In the genomic region with DNA sequence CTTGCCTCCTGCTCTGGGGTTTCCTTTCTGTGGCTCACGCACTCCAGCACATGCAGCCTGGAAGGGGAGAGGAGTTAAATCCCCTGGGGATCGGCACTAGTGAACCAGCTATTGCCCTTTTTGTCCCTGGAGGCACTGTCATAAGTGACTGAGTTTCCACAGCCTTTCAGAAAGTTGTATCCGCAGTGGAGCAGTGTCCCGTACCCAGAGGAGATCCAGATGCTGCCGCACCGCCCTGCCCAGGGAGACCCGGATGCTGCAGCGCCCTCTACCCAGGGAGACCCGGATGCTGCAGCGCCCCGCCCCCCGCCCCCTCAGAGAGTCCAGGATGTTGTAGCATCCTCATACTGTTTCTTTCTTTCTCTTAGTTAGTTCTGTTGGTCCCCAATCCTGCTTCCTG, we compare ENCODE assay signal across 8 mouse cellular contexts. TPM values are rescaled to one million over a fixed set of nuclear protein-coding genes. Genes with fewer than 3 reads are reported as not detected.
A peak's percentile ranks its signal among the peaks of the same experiment; 100 is the strongest.
DNase-seq lines count a peak whose midpoint lies in the region; ATAC-seq lines count a peak whose summit lies in the region.

No protein-coding gene starts in this region.

- WGBS in embryonic facial prominence, embryonic 10.5 days, result 17% methylated on average over 12 of the region's 12 CpGs
- WGBS in hindbrain, embryonic 11.5 days, result 31% methylated on average over 12 of the region's 12 CpGs
- 28% methylated on average over 12 of the region's 12 CpGs for WGBS in midbrain, embryonic 10.5 days

- H3K4me3 ChIP-seq in embryonic facial prominence, embryonic 10.5 days, result peak overlapping the region; percentile 47
- H3K4me3 ChIP-seq in hindbrain, embryonic 11.5 days (ENCODE audit: low read depth, low read length), result no peak overlapping the region
- peak overlapping the region; percentile 40 for H3K4me3 ChIP-seq in midbrain, embryonic 10.5 days

- no peak; the same call in 1 of the 2 replicates for ATAC-seq in hindbrain, embryonic 11.5 days (ENCODE audit: low FRiP score)
- no peak for ATAC-seq in erythroid progenitor cell, adult 5-6 weeks (replicated peaks; ENCODE audit: low FRiP score, poor library complexity, severe bottlenecking)

- H3K9me3 ChIP-seq in embryonic facial prominence, embryonic 10.5 days, result no peaks in the 10 kb centered on the region
- no peaks in the 10 kb centered on the region for H3K9me3 ChIP-seq in hindbrain, embryonic 11.5 days (ENCODE audit: control insufficient read depth, low read length)
- no peaks in the 10 kb centered on the region for H3K9me3 ChIP-seq in midbrain, embryonic 10.5 days (replicated peaks)

- DNase-seq in ES-CJ7 (ENCODE audit: low read depth, low spot score), result peak; percentile 41
- peak; percentile 75 for DNase-seq in embryonic facial prominence, embryonic 10.5 days (ENCODE audit: low spot score)
- DNase-seq in hindbrain, embryonic 11.5 days (ENCODE audit: low spot score), result peak; percentile 49
- peak; percentile 61 for DNase-seq in midbrain, embryonic 10.5 days (ENCODE audit: low spot score)
- DNase-seq in thymus, postnatal 0 days (ENCODE audit: low spot score), result no peak
- no peak for DNase-seq in gastrocnemius, postnatal 36 days
- DNase-seq in spleen, postnatal 36 days (ENCODE audit: low spot score in 2 of 2), result no peak

- peak overlapping the region; percentile 51; the same call in 1 of the 2 replicates for H3K27ac ChIP-seq in embryonic facial prominence, embryonic 10.5 days (replicated peaks)
- H3K27ac ChIP-seq in hindbrain, embryonic 11.5 days (ENCODE audit: low read depth, low read length), result no peak overlapping the region
- H3K27ac ChIP-seq in midbrain, embryonic 10.5 days (replicated peaks), result peak overlapping the region; percentile 61

- peak overlapping the region; percentile 14; the same call in 1 of the 2 replicates for H3K4me2 ChIP-seq in hindbrain, embryonic 11.5 days (replicated peaks; ENCODE audit: low read depth, low read length)

- H3K36me3 ChIP-seq in embryonic facial prominence, embryonic 10.5 days (replicated peaks), result no peaks in the 10 kb centered on the region
- H3K36me3 ChIP-seq in hindbrain, embryonic 11.5 days (ENCODE audit: control insufficient read depth, insufficient read depth, low read length), result no peaks in the 10 kb centered on the region
- H3K36me3 ChIP-seq in midbrain, embryonic 10.5 days, result no peaks in the 10 kb centered on the region

- intact Hi-C loops in gastrocnemius, postnatal 36 days (cut with DNase I), result no loop called here

- H3K9ac ChIP-seq in hindbrain, embryonic 11.5 days (ENCODE audit: low read depth, low read length), result no peak overlapping the region

- no peaks in the 10 kb centered on the region for H3K27me3 ChIP-seq in embryonic facial prominence, embryonic 10.5 days (replicated peaks; ENCODE audit: low read depth, poor library complexity, severe bottlenecking)
- no peaks in the 10 kb centered on the region for H3K27me3 ChIP-seq in hindbrain, embryonic 11.5 days (ENCODE audit: control insufficient read depth, insufficient read depth, low read length)
- H3K27me3 ChIP-seq in midbrain, embryonic 10.5 days (ENCODE audit: low read depth, poor library complexity, severe bottlenecking), result no peaks in the 10 kb centered on the region

- H3K4me1 ChIP-seq in embryonic facial prominence, embryonic 10.5 days, result peaks cover 7% of the 10 kb centered on the region; the same call in 1 of the 2 replicates
- no peaks in the 10 kb centered on the region for H3K4me1 ChIP-seq in hindbrain, embryonic 11.5 days (replicated peaks; ENCODE audit: control insufficient read depth, insufficient read depth, low read length)
- H3K4me1 ChIP-seq in midbrain, embryonic 10.5 days, result peaks cover 6% of the 10 kb centered on the region

RNA-seq across cellular contexts. Expression of gene Susd1, which starts 56.3 kb away (rescaled TPM):
- 1.6 and 2.2 TPM in 2 replicates for polyA plus RNA-seq in embryonic facial prominence, embryonic 10.5 days (2016; fragmentation: Nextera tagmentation; extraction: Ambion mirVana)
- polyA plus RNA-seq in hindbrain, embryonic 11.5 days (2014; fragmentation: Nextera tagmentation; extraction: Ambion mirVana), result 0.94 and 1.5 TPM in 2 replicates
- 1.5 and 1.8 TPM in 2 replicates for polyA plus RNA-seq in midbrain, embryonic 10.5 days (2016; fragmentation: Nextera tagmentation; extraction: Ambion mirVana)
- polyA plus RNA-seq in thymus, postnatal 0 days (2015; fragmentation: Nextera tagmentation; extraction: Ambion mirVana), result 8.4 and 11.4 TPM in 2 replicates
- under 1 TPM; 0.52 to 0.71 TPM for total RNA-seq in gastrocnemius, postnatal 36 days (2021)
- 17.7 and 42.8 TPM in 2 replicates for total RNA-seq in erythroid progenitor cell, adult 5-6 weeks (2015; ENCODE audit: low replicate concordance)
- total RNA-seq in erythroid progenitor cell, adult 5-6 weeks (2017; ENCODE audit: low replicate concordance), result 23.1 and 24.7 TPM in 2 replicates

Comparison
In these comparisons a context has a peak if more than half of its experiments do, and no peak if none do; other contexts are left out.
1. DNase-seq: peak in ES-CJ7 (single experiment), embryonic facial prominence, embryonic 10.5 days (single experiment), hindbrain, embryonic 11.5 days (single experiment) and midbrain, embryonic 10.5 days (single experiment); none in thymus, postnatal 0 days (single experiment), gastrocnemius, postnatal 36 days (0 of 2) and spleen, postnatal 36 days (0 of 2).